Mouse (Mus musculus): Measurements from ENCODE around the gene Il5ra.

Gene Il5ra

DNA sequence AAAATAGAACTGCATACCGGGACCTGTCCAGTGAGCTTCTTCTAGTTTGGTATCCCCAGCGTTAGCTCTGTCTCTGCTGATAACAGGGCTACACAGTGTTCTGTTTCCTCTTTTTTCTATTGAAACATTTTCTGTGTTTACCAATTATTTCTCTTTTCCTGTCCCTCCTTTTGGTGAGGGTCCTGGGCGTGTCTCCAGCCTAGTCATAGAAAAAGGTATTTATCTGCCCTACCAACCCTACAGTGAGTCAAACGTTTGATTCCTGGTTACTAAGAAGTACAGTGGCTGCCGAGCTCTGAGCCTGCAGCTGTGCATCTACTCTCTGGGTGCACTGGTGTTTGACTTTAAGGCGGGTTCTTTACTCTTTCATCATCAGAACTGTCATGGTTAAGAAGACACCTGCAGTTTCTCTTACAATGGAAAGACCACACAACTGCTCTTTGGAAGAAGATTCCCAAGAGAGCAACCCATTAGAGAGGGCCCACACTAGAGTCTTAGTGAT, at the start of gene Il5ra:
Gene Il5ra, minus strand, starts transcription at position 151 of the 502 bp plus-strand sequence.
- DNase-seq (ENCODE audit: low spot score in 2 of 2), result no peak

- no peak for DNase-seq (ENCODE audit: low spot score in 2 of 2)
Measured at GRCm38 (mm10) chr6:106794094-106794814, 45.4 kb upstream of the Il5ra start.

GRCm38 (mm10) chr6:106793621-106794020, 44.8 kb upstream of the Il5ra start:
- no peak for DNase-seq (ENCODE audit: low spot score in 2 of 2)

- no peak for DNase-seq (ENCODE audit: low spot score in 2 of 2)
Measured at GRCm38 (mm10) chr6:106793088-106793487, 44.3 kb upstream of the Il5ra start.

DNA sequence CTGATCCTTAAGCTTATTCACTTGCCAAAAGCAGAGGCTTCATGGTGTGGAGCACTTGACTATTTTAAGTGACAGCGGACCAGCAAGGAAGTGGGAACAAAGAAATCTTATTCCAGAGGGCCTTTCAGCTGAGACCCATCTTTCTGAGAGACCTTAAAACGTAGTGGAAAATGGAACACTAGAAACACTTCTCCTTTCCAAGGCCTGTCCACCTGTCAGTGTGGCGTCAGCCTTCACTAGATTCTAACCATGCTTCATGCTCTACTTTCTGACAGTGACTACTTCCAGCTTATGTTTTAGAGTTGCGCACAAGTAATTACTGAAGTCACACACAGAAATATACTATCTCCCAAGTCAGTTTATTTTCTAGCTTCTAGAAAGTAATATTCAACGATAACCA, 43.6 kb upstream of the Il5ra start:
- DNase-seq (ENCODE audit: low spot score in 2 of 2), result no peak

- DNase-seq (ENCODE audit: low spot score in 2 of 2), result no peak
Measured at GRCm38 (mm10) chr6:106791429-106791828, 42.6 kb upstream of the Il5ra start.

DNA sequence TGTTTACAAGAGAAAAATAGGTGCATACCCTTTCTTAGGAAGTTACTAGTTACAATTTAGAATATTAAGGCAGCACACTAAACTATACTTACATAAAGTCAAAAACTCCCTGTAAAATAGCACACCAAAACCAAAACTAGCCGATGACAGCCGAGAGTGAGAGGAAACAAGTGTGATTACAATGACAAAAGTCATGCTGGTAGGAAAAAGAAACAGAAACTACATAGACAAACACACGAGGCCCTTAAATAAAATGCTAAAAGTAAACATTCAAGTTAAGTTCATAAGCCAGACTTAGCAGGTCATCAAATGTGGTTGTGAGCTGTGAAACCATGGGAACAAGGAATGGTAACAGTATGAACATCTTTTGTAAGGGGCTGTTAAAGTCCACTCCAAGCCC, 38.3 kb upstream of the Il5ra start:
- DNase-seq (ENCODE audit: low spot score in 2 of 2), result no peak

GRCm38 (mm10) chr6:106770046-106770445, 21.2 kb upstream of the Il5ra start:
- DNase-seq (ENCODE audit: low spot score in 2 of 2), result no peak

- no peak for DNase-seq (ENCODE audit: low spot score in 2 of 2)
Measured at GRCm38 (mm10) chr6:106769290-106769866, 20.5 kb upstream of the Il5ra start.

DNA sequence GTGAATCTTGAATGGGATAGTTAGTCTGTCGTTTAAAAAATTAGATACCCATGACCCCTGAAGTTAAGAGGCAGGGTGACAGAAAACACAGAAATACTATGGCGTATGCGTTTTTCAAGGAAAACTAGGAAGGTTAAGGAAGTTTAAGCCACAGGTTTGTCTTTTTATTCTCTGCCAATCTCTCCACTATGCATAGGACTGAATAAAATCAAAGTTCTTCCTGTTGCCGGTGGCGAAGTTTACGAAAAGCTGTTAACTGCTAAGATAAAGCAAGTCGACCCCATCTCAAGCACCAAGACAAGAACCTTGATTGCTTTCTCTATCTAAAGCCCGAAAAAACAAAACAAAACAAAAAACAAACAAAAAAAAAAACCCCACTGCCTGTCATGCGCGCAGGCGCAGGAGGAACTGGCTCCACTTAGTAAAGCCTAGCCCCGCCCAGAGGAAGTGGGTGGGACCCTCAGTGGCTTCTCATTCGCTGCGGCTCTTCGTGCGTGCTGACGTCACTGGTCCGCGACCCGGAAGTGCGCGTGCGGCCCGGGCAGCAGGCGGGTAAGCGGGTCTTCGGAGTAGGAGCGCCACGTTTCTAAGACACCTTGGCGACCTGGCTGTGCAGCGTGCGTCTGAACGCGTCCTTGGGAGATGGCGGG, 19.9 kb upstream of the Il5ra start, which contains the start of gene Trnt1:
Gene Trnt1, plus strand, starts transcription at position 481 of the 650 bp plus-strand sequence.
- DNase-seq (ENCODE audit: low spot score in 2 of 2), result peak; percentile 96 to 97

- DNase-seq (ENCODE audit: low spot score in 2 of 2), result no peak
Measured at GRCm38 (mm10) chr6:106766774-106767173, 17.9 kb upstream of the Il5ra start.

GRCm38 (mm10) chr6:106765892-106766291, 17.1 kb upstream of the Il5ra start:
- DNase-seq (ENCODE audit: low spot score in 2 of 2), result no peak

GRCm38 (mm10) chr6:106761486-106761885, 12.6 kb upstream of the Il5ra start:
- DNase-seq (ENCODE audit: low spot score in 2 of 2), result no peak

DNA sequence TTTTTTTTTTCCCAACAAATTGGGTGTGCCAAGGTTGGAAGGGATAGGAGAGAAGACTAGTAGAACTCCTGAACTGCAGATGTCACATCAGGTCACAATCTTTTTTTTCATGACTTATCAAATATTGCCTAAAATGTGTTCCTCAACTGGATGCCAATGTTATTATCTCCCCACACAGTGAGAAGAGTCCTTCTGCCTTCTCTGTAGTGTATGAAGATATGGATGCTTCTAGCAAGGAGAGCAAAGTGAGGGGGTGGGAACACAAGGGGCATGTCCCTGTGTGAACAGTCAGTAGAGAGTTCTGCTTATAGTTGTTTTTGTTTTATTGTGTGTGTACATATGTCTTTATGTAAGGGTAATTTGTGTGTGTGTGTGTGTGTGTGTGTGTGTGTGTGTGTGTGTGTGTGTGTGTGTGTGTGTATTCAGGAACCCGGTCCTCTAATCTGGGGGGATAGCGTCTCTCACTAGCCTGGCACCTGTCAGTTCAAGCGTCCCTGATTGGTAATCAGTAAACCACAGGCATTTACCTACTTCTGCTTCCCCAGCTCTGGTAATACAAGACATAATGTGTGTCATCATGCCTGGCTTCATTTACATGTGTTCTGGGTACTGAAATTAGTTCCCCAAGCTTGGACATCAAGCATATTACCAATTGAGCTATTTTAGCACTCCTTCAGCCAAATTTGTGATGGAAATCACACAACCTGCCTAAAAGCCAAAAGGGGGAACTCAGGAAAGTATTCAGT, 11.8 kb upstream of the Il5ra start:
- no peak for DNase-seq (ENCODE audit: low spot score in 2 of 2)

DNA sequence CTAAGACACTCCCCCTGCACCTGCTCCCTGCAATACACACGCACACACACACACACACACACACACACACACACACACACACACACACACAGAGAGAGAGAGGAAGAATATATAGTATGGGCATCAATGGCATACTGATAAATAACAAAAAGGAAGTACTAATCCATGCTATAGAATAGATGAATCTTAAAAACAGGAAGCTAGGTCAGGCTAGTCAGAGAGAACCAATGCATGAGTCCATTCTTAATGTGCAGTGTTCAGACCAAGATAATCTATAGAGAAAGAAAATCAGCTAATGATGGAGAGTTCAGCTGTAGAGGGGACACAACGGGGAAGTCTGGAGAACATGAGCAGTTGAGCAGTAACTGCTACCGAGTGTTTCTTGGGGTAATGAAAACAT, 9.5 kb upstream of the Il5ra start:
- no peak for DNase-seq (ENCODE audit: low spot score in 2 of 2)

GRCm38 (mm10) chr6:106750291-106750690, 1.5 kb upstream of the Il5ra start:
- DNase-seq (ENCODE audit: low spot score in 2 of 2), result no peak

DNA sequence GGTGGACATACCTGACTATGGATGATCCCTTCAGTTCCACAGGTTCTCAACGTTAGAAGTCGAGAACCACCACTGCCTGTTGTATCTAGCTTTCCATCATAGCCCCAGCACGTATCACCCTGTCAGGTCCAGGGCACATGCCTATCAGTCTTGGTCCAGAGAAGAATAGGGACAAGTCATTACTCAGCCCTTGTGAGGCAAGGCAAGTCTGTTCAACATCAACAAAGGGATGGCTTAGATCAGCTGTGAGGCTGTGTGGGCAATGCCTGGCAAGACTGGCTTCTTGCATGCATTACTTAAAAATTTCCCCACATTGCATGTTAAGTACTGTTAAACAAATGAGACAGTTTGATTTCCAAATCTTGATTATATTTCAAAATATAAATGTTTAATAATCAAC, 1.0 kb downstream of the Il5ra start:
- DNase-seq (ENCODE audit: low spot score in 2 of 2), result no peak

- DNase-seq (ENCODE audit: low spot score in 2 of 2), result no peak
Measured at GRCm38 (mm10) chr6:106747251-106747650, 1.6 kb downstream of the Il5ra start.

DNA sequence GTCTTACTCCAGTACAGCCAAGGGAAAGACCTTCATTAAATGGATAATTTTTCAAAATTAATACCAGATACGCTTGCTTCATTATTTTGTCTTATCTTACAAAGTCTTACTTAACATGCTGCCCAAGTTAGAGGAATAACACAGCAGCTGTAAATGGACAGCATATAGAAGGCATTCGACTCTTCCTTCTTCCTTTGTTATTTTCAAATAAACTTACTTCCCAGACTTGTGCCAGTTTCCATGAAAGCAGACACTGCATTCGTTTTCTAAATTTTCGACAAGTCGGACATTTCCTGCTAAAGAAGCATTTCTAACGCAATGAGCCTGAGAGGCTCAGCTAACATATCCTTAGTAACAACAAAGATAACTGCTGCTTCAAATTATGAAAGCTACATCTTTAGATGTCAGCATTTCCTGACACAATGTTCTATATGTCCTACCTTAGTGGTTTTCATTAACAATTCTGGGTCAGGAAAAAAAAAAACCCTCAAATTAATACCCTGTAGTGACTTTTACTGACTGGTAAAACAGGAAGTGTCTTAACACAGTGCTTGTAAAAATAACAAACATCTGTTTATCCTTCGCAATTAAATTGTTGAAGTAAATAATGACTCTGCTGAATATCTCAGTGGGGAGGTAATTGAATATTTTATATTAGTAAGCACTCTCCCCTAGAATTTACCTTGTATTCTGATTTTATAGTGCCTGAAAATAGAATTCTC, 3.0 kb downstream of the Il5ra start:
- no peak for DNase-seq (ENCODE audit: low spot score in 2 of 2)

GRCm38 (mm10) chr6:106743556-106744233, 5.1 kb downstream of the Il5ra start:
- no peak for DNase-seq (ENCODE audit: low spot score in 2 of 2)
